Mouse (Mus musculus): Measurements from ENCODE around the gene Rps26.

DNA sequence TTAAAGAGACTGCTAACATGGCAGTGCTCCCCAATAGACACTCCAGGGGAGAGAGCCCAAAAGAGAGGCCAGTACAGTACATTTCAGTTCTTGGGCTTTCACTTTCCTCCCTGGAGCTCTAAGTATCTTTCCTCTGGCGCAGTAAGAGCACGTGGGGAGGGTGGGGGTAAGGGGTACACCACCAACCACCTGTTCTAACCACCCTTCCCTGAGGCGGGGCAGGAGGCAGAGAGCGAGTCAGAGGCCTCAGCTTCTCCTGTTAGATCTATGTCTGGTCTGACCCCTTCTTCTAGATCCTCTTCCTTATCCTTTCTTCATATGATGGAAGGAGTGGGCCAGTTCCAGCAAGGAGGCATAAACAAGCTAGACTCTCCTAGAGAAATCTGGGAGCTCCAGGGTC, 39.4 kb downstream of the Rps26 start:
- no peak for TF ChIP-seq CTCF (IDR thresholded peaks at IDR 0.05; ENCODE audit: borderline replicate concordance, extremely low read depth, insufficient read depth, insufficient read length)
- no peak for TF ChIP-seq POLR2A (IDR thresholded peaks at IDR 0.05; ENCODE audit: borderline replicate concordance, extremely low read depth, insufficient read depth, insufficient read length, poor library complexity, severe bottlenecking)
